Mouse (Mus musculus) inflammation-experienced regulatory T-cells (primary cell): Measurements from ENCODE around the gene Arrb2. TPM values are rescaled to one million over a fixed set of nuclear protein-coding genes. Genes with fewer than 3 reads are reported as not detected.

Experiments used
- polyA plus RNA-seq, 2 experiments: library from polyadenylated mRNA; unstranded; fragments of 100-300 nt; shearing (Covaris generic); gene quantifications; one replicate each; pipeline ENCODE4 v1.2.1; 2017

Gene Arrb2
- 100 to 1,000 TPM; 249 to 281 TPM for polyA plus RNA-seq

DNA sequence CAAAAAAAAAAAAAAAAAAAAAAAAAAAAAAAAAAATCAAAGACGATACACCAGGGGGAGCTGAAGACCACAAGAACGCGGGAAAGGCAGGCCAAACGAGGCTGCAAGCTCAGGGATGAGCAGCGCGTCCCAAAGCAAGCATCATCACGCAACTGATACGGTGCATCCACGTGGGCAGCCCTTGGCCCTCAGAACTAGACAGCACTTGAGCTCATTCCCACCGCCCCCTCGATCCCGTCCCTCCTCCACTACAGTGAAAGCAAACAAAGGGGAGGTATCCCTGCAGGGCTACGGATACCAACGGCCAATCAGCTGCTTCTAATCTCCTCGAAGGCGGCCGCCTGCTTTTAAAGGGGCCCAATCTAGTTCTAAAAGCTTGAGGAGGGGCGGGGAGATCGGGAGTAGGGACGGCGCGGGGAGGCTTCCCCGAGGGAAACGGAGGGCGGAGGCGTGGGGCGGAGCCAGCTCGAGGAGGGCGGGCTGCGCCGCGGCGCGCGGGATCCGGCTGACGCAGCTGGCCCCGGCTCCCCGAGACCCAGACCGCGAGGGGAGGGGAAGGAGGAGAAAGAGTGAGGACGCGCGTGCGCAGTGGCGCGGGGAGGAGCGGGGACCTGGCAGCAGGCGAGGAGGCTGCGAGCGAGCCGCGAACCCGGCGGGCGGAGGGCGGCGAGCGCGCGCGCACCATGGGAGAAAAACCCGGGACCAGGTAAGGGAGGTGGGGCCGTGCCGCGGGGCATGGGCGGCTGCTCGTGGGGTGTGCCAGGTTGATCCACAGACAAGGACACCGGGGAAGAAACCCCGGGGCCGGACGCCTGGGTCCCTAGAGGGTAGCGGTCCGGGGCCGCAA, at the start of gene Arrb2:
Arrb2 (plus strand) TSS at position 588 of the 847 bp plus-strand sequence.

DNA sequence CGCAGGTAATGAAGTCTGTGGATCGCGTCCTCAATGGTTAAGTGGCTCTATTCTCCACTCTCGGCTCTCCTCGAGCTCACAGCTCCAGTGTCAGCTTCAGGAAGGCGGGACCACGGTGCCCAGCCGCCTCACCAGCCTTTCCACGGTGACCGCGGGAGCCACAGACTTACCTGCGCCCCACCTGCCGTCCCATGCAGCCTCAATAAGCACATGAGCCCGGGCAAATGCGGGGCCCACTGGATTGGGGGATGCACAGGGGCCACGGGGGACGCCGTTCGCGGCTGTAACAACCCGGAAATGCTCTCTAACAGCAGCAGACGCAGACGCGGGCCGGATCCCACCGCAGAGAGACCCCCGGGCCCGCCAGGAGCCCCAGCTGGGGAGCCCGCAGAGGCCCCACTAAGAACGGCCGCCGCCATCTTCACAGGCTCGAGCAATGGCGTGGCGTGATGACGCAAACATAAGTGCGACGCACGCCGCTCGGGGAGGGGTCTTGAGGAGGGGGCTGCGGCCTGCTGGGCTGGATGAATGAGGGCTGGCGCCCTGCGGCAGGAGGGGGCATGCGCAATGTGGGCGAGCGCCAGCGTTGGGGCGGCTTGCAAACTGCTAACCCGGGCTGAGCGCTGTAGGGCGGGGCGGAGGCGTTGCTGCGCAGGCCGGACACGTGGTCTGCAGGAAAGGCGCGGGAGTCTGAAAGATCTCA, 22.7 kb upstream of the Arrb2 start, which contains the start of gene Pelp1:
Pelp1 (minus strand) TSS at position 438 of the 703 bp plus-strand sequence.

DNA sequence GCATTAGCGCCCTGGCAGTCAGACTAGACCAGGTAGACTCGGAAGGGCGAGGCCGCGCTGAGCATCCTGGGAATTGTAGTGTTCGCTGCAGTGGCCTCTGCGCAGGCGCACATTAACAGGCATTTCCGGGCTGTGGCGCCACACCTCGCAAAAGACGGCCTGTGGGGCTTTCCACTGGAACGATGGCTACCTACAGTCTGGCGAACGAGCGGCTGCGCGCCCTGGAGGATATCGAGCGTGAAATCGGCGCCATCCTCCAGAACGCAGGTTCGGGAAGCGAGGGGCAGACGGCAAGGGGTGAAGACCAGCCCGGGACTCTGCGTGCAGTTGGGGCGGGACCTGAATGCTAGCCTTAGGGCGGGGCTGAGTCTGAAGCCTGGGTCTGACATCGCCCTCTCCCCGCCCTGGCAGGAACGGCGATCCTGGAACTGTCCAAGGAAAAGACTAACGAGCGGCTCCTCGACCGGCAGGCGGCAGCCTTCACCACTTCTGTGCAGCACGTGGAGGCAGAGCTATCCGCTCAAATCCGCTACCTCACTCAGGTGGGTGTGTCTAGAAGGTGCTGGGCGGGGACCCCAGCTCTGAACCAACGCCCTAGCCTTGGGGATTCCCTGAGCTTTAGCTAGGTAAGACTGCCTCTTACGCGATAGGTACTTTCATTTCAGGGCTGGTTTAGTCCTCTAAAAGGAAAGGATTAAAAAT, 19.5 kb downstream of the Arrb2 start, which contains the start of gene Med11:
Med11 (plus strand) TSS at position 123 of the 702 bp plus-strand sequence.

DNA sequence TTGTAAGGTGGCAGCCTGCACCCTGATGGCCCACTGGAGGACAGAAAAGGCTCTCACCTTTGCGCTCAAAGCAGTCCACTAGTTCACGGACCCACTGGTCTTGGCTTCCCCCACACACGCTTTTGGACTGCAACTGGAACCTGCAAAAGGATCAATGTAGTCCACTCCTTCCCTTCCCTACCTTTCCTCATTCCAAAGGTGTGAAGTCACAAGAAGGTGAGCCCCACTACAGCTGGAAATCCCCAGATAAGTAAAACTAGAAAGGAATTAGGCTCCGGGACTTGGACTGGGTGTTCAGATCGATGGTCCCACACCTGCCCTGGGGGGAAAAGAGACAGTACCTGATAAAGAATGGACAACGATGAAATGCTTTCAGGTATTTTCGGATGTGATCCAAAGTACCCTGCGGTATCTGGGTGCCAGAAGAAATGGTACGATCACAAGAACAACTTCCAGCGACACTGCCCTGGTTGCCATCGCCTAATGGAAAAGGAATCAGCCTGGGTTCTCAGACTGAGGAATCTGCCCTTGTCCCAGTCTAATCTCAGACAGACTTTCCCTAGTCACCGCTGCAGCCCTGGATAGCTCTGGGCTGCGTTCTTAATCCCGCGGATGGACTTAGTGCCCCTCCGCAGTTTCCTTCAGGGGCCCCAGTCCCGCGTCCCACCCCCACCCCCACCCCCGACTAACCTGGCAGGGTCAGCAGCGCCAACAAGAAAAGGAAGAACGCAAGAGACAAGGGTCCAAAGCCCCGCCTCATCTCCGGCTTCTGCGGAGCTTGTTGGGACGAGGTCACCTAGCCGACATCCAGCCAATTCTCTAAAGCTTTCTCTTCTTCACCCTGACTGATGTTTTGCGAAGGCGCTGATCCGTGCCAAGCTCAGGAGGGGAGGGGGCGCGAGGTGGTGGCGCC, 26.5 kb downstream of the Arrb2 start, which contains the start of gene Zmynd15:
Zmynd15 (plus strand) TSS at position 746 of the 913 bp plus-strand sequence.

GRCm38 (mm10) chr11:70459601-70460101, 27.2 kb downstream of the Arrb2 start, which contains the start of gene Cxcl16:
Gene Cxcl16 (minus strand): TSS chr11:70459984.

Other genes with a start within 250 kb of the Arrb2 start
- 1 to 10 TPM in 1 of 2 experiments, under 1 TPM in 1; 0.88 to 1.1 TPM for gene Slc16a11, start 219.9 kb upstream of the Arrb2 start, polyA plus RNA-seq
- gene Slc16a13, start 211.6 kb upstream of the Arrb2 start, polyA plus RNA-seq, result 1 to 10 TPM; 3.3 to 4.7 TPM
- not detected for gene Bcl6b, start 202.8 kb upstream of the Arrb2 start, polyA plus RNA-seq
- gene 0610010K14Rik, start 194.7 kb upstream of the Arrb2 start, polyA plus RNA-seq, result 100 to 1,000 TPM; 154 to 165 TPM
- gene Gm21988, start 192.8 kb upstream of the Arrb2 start, polyA plus RNA-seq, result 10 to 100 TPM in 1 of 2 experiments, 1 to 10 TPM in 1; 5.8 to 10.3 TPM
- 100 to 1,000 TPM; 257 to 279 TPM for gene Rnasek, start 192.8 kb upstream of the Arrb2 start, polyA plus RNA-seq
- gene Alox12, start 177.3 kb upstream of the Arrb2 start, polyA plus RNA-seq, result under 1 TPM; 0.10 to 0.33 TPM
- 1 to 10 TPM in 1 of 2 experiments, under 1 TPM in 1; 0.22 to 1.6 TPM for gene Alox12e, start 110.0 kb upstream of the Arrb2 start, polyA plus RNA-seq
- under 1 TPM; 0.24 to 0.53 TPM for gene Alox15, start 80.6 kb upstream of the Arrb2 start, polyA plus RNA-seq
- 10 to 100 TPM; 11.5 to 13.4 TPM for gene Pelp1, start 22.6 kb upstream of the Arrb2 start, polyA plus RNA-seq
- 10 to 100 TPM; 72.7 to 76.5 TPM for gene Med11, start 19.3 kb downstream of the Arrb2 start, polyA plus RNA-seq
- gene Zmynd15, start 26.8 kb downstream of the Arrb2 start, polyA plus RNA-seq, result not detected
- gene Cxcl16, start 27.3 kb downstream of the Arrb2 start, polyA plus RNA-seq, result 1 to 10 TPM in 1 of 2 experiments, under 1 TPM in 1; 0.19 to 1.3 TPM
- 1 to 10 TPM; 2.2 to 2.9 TPM for gene Tm4sf5, start 72.6 kb downstream of the Arrb2 start, polyA plus RNA-seq
- gene Vmo1, start 82.0 kb downstream of the Arrb2 start, polyA plus RNA-seq, result not detected
- not detected for gene Gltpd2, start 86.6 kb downstream of the Arrb2 start, polyA plus RNA-seq
- 100 to 1,000 TPM; 312 to 326 TPM for gene Psmb6, start 92.7 kb downstream of the Arrb2 start, polyA plus RNA-seq
- not detected for gene Gm40193, start 100.3 kb downstream of the Arrb2 start, polyA plus RNA-seq
- 10 to 100 TPM in 1 of 2 experiments, 1 to 10 TPM in 1; 6.9 to 10.1 TPM for gene Pld2, start 107.4 kb downstream of the Arrb2 start, polyA plus RNA-seq
- gene Mink1, start 130.2 kb downstream of the Arrb2 start, polyA plus RNA-seq, result 10 to 100 TPM; 15.9 to 22.2 TPM
- gene 4930544D05Rik, start 183.2 kb downstream of the Arrb2 start, polyA plus RNA-seq, result under 1 TPM; 0.20 to 0.78 TPM
- gene Chrne, start 186.6 kb downstream of the Arrb2 start, polyA plus RNA-seq, result 1 to 10 TPM; 1.0 to 1.2 TPM
- under 1 TPM; 0.17 to 0.18 TPM for gene Gp1ba, start 206.5 kb downstream of the Arrb2 start, polyA plus RNA-seq
- gene Rnf167, start 214.6 kb downstream of the Arrb2 start, polyA plus RNA-seq, result 100 to 1,000 TPM; 350 to 474 TPM
- 100 to 1,000 TPM; 164 to 182 TPM for gene Slc25a11, start 214.8 kb downstream of the Arrb2 start, polyA plus RNA-seq
- gene Pfn1, start 222.0 kb downstream of the Arrb2 start, polyA plus RNA-seq, result 1,000 to 10,000 TPM; 4,492 to 4,564 TPM
- 10 to 100 TPM; 24.7 to 43.8 TPM for gene Eno3, start 224.6 kb downstream of the Arrb2 start, polyA plus RNA-seq
- gene Spag7, start 236.8 kb downstream of the Arrb2 start, polyA plus RNA-seq, result 10 to 100 TPM; 75.8 to 87.1 TPM